Mouse (Mus musculus): ENCODE data around the gene Ebf1.

Gene Ebf1

GRCm38 (mm10) chr11:44775549-44775948 is 158.4 kb downstream of the Ebf1 start:
- in situ Hi-C loops (cut with MseI, MboI): no loop called here

GRCm38 (mm10) chr11:44776556-44776955 is 159.4 kb downstream of the Ebf1 start:
- in situ Hi-C loops (cut with MseI, MboI): no loop called here

GRCm38 (mm10) chr11:44777331-44778310 is 160.5 kb downstream of the Ebf1 start:
- in situ Hi-C loops (cut with MseI, MboI): no loop called here

GRCm38 (mm10) chr11:44779030-44779429 is 161.9 kb downstream of the Ebf1 start:
- in situ Hi-C loops (cut with MseI, MboI): no loop called here

- in situ Hi-C loops (cut with MseI, MboI): no loop called here
These were observed 167.3 kb downstream of the Ebf1 start for GRCm38 (mm10) chr11:44784255-44785029.

- in situ Hi-C loops (cut with MseI, MboI): no loop called here
These were observed 167.9 kb downstream of the Ebf1 start for GRCm38 (mm10) chr11:44785063-44785462.

GRCm38 (mm10) chr11:44785479-44785878 is 168.4 kb downstream of the Ebf1 start:
- in situ Hi-C loops (cut with MseI, MboI): no loop called here

- in situ Hi-C loops (cut with MseI, MboI): no loop called here
These were observed 170.9 kb downstream of the Ebf1 start for GRCm38 (mm10) chr11:44788003-44788402.

GRCm38 (mm10) chr11:44792816-44793215 is 175.7 kb downstream of the Ebf1 start:
- in situ Hi-C loops (cut with MseI, MboI): no loop called here

GRCm38 (mm10) chr11:44794883-44795282 is 177.8 kb downstream of the Ebf1 start:
- in situ Hi-C loops (cut with MseI, MboI): no loop called here

GRCm38 (mm10) chr11:44795767-44796166 is 178.7 kb downstream of the Ebf1 start:
- in situ Hi-C loops (cut with MseI, MboI): no loop called here

GRCm38 (mm10) chr11:44798270-44798669 is 181.2 kb downstream of the Ebf1 start:
- in situ Hi-C loops (cut with MseI, MboI): no loop called here

GRCm38 (mm10) chr11:44804046-44804445 is 186.9 kb downstream of the Ebf1 start:
- in situ Hi-C loops (cut with MseI, MboI): no loop called here

GRCm38 (mm10) chr11:44806589-44806988 is 189.5 kb downstream of the Ebf1 start:
- in situ Hi-C loops (cut with MseI, MboI): no loop called here

GRCm38 (mm10) chr11:44808855-44809546 is 191.9 kb downstream of the Ebf1 start:
- in situ Hi-C loops (cut with MseI, MboI): no loop called here

GRCm38 (mm10) chr11:44811007-44811406 is 193.9 kb downstream of the Ebf1 start:
- in situ Hi-C loops (cut with MseI, MboI): no loop called here

- in situ Hi-C loops (cut with MseI, MboI): no loop called here
These were observed 195.2 kb downstream of the Ebf1 start for GRCm38 (mm10) chr11:44812193-44812746.

- in situ Hi-C loops (cut with MseI, MboI): no loop called here
These were observed 196.4 kb downstream of the Ebf1 start for GRCm38 (mm10) chr11:44813534-44813933.

GRCm38 (mm10) chr11:44814847-44815246 is 197.7 kb downstream of the Ebf1 start:
- in situ Hi-C loops (cut with MseI, MboI): no loop called here

- in situ Hi-C loops (cut with MseI, MboI): no loop called here
These were observed 198.9 kb downstream of the Ebf1 start for GRCm38 (mm10) chr11:44815991-44816390.

GRCm38 (mm10) chr11:44822312-44822711 is 205.2 kb downstream of the Ebf1 start:
- in situ Hi-C loops (cut with MseI, MboI): no loop called here
